Mouse (Mus musculus) ES-E14 (cell line): Measurements from ENCODE around the gene Gpx3. TPM values are rescaled to one million over a fixed set of nuclear protein-coding genes. Genes with fewer than 3 reads are reported as not detected.

ENCODE experiments used
- DNase-seq: peaks from one replicate; pipeline ENCODE4 v3.0.0-alpha.2; 2013; ENCODE audit warnings: low read depth, low spot score
- H3K27ac ChIP-seq: 2 replicates; pipeline ENCODE4 v1.5.1; 2012; ENCODE audit warnings: low read depth, mild to moderate bottlenecking, low read length, moderate library complexity, mixed read lengths; ENCODE audit not compliant: poor library complexity, insufficient read depth, severe bottlenecking
- H3K36me3 ChIP-seq: 2 replicates; pipeline ENCODE4 v1.6.1; 2012; ENCODE audit warnings: mild to moderate bottlenecking, low read length, moderate library complexity, mixed read lengths; ENCODE audit not compliant: control insufficient read depth, poor library complexity, insufficient read depth, severe bottlenecking
- H3K4me1 ChIP-seq, 2 experiments: fragments of 150-350 bp in 1 of 2; sonication (generic) in 1 of 2; 2 replicates each; pipeline ENCODE4 v1.6.1; 2012; ENCODE audit warnings: low read length in 2 of 2, mild to moderate bottlenecking in 1 of 2, mixed read lengths in 1 of 2; ENCODE audit not compliant: control insufficient read depth in 2 of 2, insufficient read depth in 2 of 2, poor library complexity in 1 of 2
- H3K4me3 ChIP-seq, 2 experiments: fragments of 150-350 bp in 1 of 2; sonication (generic) in 1 of 2; 2 replicates each; pipeline ENCODE4 v1.5.1; 2012; ENCODE audit warnings: low read length in 2 of 2, low read depth in 1 of 2, mild to moderate bottlenecking in 1 of 2, mixed read lengths in 1 of 2; ENCODE audit not compliant: insufficient read depth in 1 of 2, poor library complexity in 1 of 2, severe bottlenecking in 1 of 2
- H3K9ac ChIP-seq: 2 replicates; pipeline ENCODE4 v1.6.1; 2012; ENCODE audit warnings: low read depth, mild to moderate bottlenecking, low read length, mixed read lengths; ENCODE audit not compliant: poor library complexity, insufficient read depth, severe bottlenecking
- H3K9me3 ChIP-seq: fragments of 150-350 bp; sonication (generic); 2 replicates; pipeline ENCODE4 v1.6.1; 2012; ENCODE audit warnings: low read depth, mild to moderate bottlenecking, low read length; ENCODE audit not compliant: control insufficient read depth, insufficient read depth
- CHD2 ChIP-seq: IDR thresholded peaks from 2 replicates; pipeline ENCODE4 v1.6.1; 2014; ENCODE audit warnings: mild to moderate bottlenecking, low read depth, low read length, inconsistent platforms
- HCFC1 ChIP-seq: IDR thresholded peaks from 2 replicates; pipeline ENCODE4 v1.6.1; 2012; ENCODE audit warnings: low read length, inconsistent platforms, borderline replicate concordance; ENCODE audit not compliant: insufficient read depth
- MAFK ChIP-seq: IDR thresholded peaks from 2 replicates; pipeline ENCODE4 v1.6.1; 2014; ENCODE audit warnings: mild to moderate bottlenecking, low read depth, low read length, inconsistent platforms; ENCODE audit not compliant: insufficient read depth
- ZC3H11A ChIP-seq: IDR thresholded peaks from 2 replicates; pipeline ENCODE4 v1.6.1; 2012; ENCODE audit warnings: low read depth, mild to moderate bottlenecking, inconsistent platforms, low read length, borderline replicate concordance
- ZNF384 ChIP-seq: IDR thresholded peaks from 2 replicates; pipeline ENCODE4 v1.6.1; 2012; ENCODE audit warnings: low read depth, low read length, inconsistent platforms
- in situ Hi-C, 2 experiments: fragments of 600-800 bp; cut with MboI; formaldehyde crosslinking; loops; one replicate each; pipeline ENCODE4 v1.15.1; 2025; ENCODE audit warnings: low sequenced_read_pairs in 2 of 2, inconsistent platforms in 1 of 2; ENCODE audit not compliant: unreplicated experiment in 2 of 2
- total RNA-seq: library from RNA; depleted of rRNA; stranded (reverse); fragments of 300-350 nt; gene quantifications from 2 replicates; pipeline ENCODE4 v1.2.3, GENCODE M21; 2012

Gpx3 gene
- total RNA-seq, 1 experiment, result 11.4 TPM

GRCm38 (mm10) chr11:54869318-54869717, 32.9 kb upstream of the Gpx3 start:
- in situ Hi-C loops, result no loop called here
- H3K36me3 ChIP-seq, result peaks cover 26% of the 10 kb centered on the region

GRCm38 (mm10) chr11:54871831-54872537, 30.3 kb upstream of the Gpx3 start:
- 0 out of 4 replicates have a peak, but pooled peaks cover 0 to 2% of the 10 kb centered on the region in 2 experiments for H3K4me1 ChIP-seq
- in situ Hi-C loops, result loop anchor here in 1 of 2 experiments (5.0 kb wide), 1 partner anchor 170 kb away; no protein-coding TSS in a partner anchor
- peaks cover 26% of the 10 kb centered on the region for H3K36me3 ChIP-seq
- no peak for DNase-seq
- no peak overlapping the region for H3K4me3 ChIP-seq
- H3K9me3 ChIP-seq, result no peaks in the 10 kb centered on the region
- H3K27ac ChIP-seq, result no peak overlapping the region
- TF ChIP-seq CHD2 (no peak), ZNF384 (no peak), ZC3H11A (no peak), MAFK (no peak), HCFC1 (no peak)
- H3K9ac ChIP-seq, result no peak overlapping the region

More at GRCm38 (mm10) chr11:54869318-54869717, 32.9 kb upstream of the Gpx3 start:
- no peak for DNase-seq
- TF ChIP-seq HCFC1, result no peak
- no peak overlapping the region for H3K9ac ChIP-seq
- H3K4me1 ChIP-seq, result peaks cover 0 to 6% of the 10 kb centered on the region in 2 experiments; a peak in 3 of 4 replicates
- no peak overlapping the region for H3K4me3 ChIP-seq
- H3K27ac ChIP-seq, result no peak overlapping the region
- H3K9me3 ChIP-seq, result no peaks in the 10 kb centered on the region

GRCm38 (mm10) chr11:54876031-54876430, 26.2 kb upstream of the Gpx3 start:
- H3K4me1 ChIP-seq, result peaks cover 0 to 2% of the 10 kb centered on the region in 2 experiments; a peak in 1 of 4 replicates
- H3K27ac ChIP-seq, result no peak overlapping the region
- no peak for DNase-seq
- no peak overlapping the region for H3K9ac ChIP-seq
- H3K9me3 ChIP-seq, result no peaks in the 10 kb centered on the region
- H3K36me3 ChIP-seq, result peaks cover 15% of the 10 kb centered on the region
- in situ Hi-C loops, result no loop called here
- TF ChIP-seq ZNF384, result no peak
- no peak for TF ChIP-seq MAFK
- no peak for TF ChIP-seq ZC3H11A
- no peak for TF ChIP-seq CHD2
- TF ChIP-seq HCFC1, result no peak
- H3K4me3 ChIP-seq, result no peak overlapping the region

- no peak overlapping the region for H3K9ac ChIP-seq
- in situ Hi-C loops, result no loop called here
- peaks cover 4 to 12% of the 10 kb centered on the region in 2 experiments for H3K4me1 ChIP-seq
- H3K36me3 ChIP-seq, result no peaks in the 10 kb centered on the region
- no peak overlapping the region for H3K27ac ChIP-seq
- TF ChIP-seq ZC3H11A (no peak), CHD2 (no peak), MAFK (no peak), ZNF384 (no peak), HCFC1 (no peak)
- no peaks in the 10 kb centered on the region for H3K9me3 ChIP-seq
- no peak for DNase-seq
- H3K4me3 ChIP-seq, result no peak overlapping the region
Observed at GRCm38 (mm10) chr11:54878893-54879292, 23.4 kb upstream of the Gpx3 start.

- no peaks in the 10 kb centered on the region for H3K9me3 ChIP-seq
- H3K4me1 ChIP-seq, result peaks cover 4 to 12% of the 10 kb centered on the region in 2 experiments
- no peak overlapping the region for H3K27ac ChIP-seq
- H3K4me3 ChIP-seq, result no peak overlapping the region
- DNase-seq, result no peak
- no peak overlapping the region for H3K9ac ChIP-seq
- in situ Hi-C loops, result no loop called here
- H3K36me3 ChIP-seq, result no peaks in the 10 kb centered on the region
- TF ChIP-seq HCFC1 (no peak), ZC3H11A (peak; percentile 84; the same call in 1 of the 2 replicates), CHD2 (no peak)
Observed at GRCm38 (mm10) chr11:54879434-54879833, 22.8 kb upstream of the Gpx3 start.
